Mouse (Mus musculus): Measurements from ENCODE around the gene Shb. TPM values are rescaled to one million over a fixed set of nuclear protein-coding genes. Genes with fewer than 3 reads are reported as not detected.

The Shb gene
- polyA plus RNA-seq, 1 experiment: 29.4 TPM

- no peak for DNase-seq (ENCODE audit: low spot score)
These were observed 28.5 kb downstream of the Shb start for GRCm38 (mm10) chr4:45503816-45504215.

DNA sequence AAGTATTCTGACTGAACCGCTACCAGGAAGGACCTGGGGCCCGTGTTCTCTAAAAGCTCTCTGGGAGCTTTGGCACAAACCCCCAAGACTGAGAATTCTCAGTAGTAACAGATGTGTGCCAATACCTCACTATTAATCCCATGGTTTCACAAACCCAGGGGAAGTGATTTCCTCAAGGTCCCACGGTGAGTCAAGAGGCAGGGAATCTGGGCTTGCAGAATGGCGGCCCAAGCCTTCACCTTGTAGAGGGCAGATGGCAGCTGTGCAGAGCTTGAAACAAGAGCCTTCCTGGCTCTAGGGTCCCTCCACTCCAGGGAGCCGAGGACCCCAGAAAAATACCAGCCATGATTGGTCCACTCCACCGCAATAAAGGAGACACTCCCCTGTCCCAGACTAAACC is 28.9 kb downstream of the Shb start:
- DNase-seq (ENCODE audit: low spot score): no peak

- no peak for DNase-seq (ENCODE audit: low spot score)
These were observed 30.3 kb downstream of the Shb start for GRCm38 (mm10) chr4:45502002-45502401.

DNA sequence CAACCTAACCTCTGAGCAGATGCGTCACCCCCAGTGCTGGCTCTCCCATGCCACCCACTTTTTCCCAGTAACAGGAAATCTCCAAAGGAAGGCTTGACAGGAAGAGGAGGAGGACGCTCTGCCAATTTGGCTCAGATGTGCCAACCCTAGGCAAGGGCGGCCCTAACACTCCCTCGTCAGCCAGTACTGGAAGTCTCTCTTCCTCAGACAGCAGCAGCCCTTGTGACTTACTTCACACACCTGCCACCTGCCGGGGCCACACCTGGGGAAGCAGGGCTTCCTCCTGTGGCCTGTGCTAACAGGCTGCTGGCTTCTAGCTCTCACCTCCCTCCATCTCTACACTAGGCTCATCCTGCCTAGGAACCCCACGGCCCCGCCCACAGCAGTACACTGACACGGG is 31.9 kb downstream of the Shb start:
- DNase-seq (ENCODE audit: low spot score): no peak

GRCm38 (mm10) chr4:45499556-45499955 is 32.7 kb downstream of the Shb start:
- no peak for DNase-seq (ENCODE audit: low spot score)

DNA sequence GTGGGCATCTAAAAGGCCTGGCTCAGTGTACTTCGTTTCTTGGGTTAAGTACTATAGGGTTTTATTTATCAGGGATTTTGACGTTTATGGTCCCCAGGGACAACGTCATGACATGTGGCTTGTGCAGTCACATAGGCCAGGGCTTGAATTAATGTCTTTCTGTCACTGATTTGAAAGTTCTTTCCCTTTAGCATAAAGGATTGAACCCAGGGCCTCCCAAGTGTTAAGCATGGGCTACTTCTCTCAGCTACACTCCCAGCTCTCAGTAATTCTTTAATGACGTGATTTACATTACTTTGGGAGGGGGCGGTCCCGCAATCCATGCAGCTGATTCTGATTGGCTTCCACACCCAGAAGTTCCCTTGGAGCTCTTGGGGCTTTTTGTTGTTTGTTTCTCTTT is 33.2 kb downstream of the Shb start:
- no peak for DNase-seq (ENCODE audit: low spot score)

GRCm38 (mm10) chr4:45498345-45498744 is 33.9 kb downstream of the Shb start:
- no peak for DNase-seq (ENCODE audit: low spot score)

- DNase-seq (ENCODE audit: low spot score): no peak
These were observed 35.0 kb downstream of the Shb start for GRCm38 (mm10) chr4:45497282-45497681.

DNA sequence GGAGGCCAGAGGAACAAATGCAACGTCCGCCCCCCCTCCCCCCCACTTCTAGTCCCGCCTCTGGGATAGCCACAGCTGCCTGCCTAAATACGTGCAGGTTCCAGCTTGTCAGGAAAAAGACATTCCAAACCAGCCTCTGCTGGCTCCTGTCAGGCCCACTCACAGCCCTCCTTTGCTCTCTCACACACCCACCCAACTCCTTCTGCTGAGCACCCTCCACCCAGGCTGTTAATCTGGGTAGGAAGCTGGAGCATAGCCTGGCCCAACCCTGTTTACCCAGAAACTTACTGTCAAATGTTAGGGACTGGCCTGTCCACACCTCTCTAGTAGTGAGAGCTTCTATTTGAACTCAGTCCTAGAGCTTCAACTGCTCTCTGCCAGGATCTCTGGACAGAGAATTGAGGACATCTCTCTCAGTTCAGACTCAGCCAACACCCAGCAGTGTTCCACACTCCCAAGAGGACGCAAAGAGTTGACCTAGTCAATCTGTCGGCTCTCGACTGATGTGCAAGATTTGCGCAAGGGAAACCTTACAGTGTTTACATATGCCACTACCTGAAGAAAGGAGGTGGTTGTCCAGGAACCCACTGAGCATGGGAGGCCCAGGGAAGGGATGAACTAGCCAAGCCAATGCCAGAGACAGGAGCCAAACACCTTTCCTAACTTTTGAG is 36.6 kb downstream of the Shb start:
- DNase-seq (ENCODE audit: low spot score): no peak

- DNase-seq (ENCODE audit: low spot score): no peak
These were observed 38.4 kb downstream of the Shb start for GRCm38 (mm10) chr4:45493786-45494400.

DNA sequence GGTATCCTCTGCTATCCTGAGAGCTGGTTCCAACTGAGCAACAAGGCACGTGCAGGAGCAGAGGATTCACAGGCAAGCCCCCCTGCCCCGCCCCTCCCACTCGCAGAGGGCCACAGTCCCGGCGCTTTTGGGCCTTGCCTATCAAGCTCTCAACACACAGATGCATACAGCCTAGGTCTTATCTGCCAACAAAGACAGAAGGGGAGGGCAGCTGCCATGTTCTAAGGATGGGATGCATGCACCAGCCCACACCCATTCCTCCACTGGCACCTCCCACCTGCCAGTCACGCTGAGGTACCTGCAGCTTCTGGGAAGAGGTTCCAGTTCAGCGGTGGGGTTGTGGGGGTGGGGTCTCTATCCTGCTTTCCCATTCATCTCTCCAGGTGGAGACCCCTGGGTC is 39.2 kb downstream of the Shb start:
- no peak for DNase-seq (ENCODE audit: low spot score)

DNA sequence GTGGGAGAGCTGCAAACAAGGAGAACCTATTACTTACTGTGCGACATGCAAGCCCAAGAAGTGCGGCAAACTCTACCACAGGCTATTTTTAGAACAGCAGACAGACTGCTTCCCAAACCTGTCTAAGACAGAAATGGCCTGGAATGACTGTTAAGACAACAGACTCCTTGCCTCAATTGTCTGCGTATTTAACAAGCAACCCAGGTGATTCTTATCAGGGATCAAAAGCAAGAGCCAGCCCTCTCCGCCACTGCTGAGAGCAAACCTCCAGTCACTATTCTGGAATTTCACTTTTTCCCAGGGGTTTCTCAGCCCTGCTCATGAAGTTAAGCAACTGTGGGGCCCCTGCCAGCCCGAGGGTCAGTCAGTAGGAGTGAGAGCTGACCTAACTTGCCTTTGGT is 39.6 kb downstream of the Shb start:
- DNase-seq (ENCODE audit: low spot score): no peak

- no peak for DNase-seq (ENCODE audit: low spot score)
These were observed 40.3 kb downstream of the Shb start for GRCm38 (mm10) chr4:45491685-45492601.

GRCm38 (mm10) chr4:45491119-45491679 is 41.1 kb downstream of the Shb start:
- no peak for DNase-seq (ENCODE audit: low spot score)

- no peak for DNase-seq (ENCODE audit: low spot score)
These were observed 42.1 kb downstream of the Shb start for GRCm38 (mm10) chr4:45490036-45490752.

DNA sequence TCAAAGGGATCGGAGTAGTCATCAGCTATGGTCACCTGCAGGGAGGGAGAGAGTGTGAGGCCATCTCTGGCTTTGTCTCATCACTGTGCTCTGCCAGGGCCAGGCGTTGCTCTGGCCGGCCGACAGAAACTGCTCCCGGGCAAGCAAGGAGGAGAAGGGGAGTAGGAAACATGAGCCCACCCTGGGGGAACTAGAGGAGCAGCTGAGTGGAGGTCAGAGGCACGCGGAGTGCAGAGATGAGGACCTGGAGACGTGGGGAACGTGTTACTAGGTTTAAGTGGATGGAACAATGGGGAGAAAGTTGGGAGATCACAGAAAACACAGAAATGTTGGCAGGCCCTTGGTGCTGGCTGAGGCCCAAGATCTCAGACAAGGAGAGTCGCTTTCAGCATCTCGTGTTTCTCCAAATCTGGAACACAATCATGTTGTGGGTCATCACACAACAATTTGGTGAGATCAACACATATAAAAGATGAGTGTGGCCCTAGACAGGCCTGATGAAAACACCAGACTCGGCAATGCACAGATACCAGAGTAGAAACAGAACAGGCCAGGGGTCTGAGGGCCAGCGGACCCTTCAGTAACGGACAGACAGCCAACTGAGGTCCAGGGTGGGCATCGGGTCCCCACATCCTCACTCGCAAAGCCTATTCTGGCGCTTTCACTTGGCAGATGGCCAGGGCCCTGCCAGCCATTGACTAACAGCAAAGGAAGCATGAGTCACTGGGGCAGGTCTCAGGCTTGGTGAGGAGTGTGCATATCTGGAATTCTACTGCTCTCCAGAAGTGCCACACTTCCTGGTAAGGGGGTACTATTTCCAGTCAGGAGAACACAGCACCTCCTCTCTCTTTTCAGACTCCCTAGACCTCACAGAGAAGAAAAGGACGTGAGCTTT is 42.9 kb downstream of the Shb start:
- peak; percentile 71 for DNase-seq (ENCODE audit: low spot score)

GRCm38 (mm10) chr4:45487681-45488081 is 44.6 kb downstream of the Shb start:
- no peak for DNase-seq (ENCODE audit: low spot score)

GRCm38 (mm10) chr4:45485024-45485423 is 47.2 kb downstream of the Shb start:
- no peak for DNase-seq (ENCODE audit: low spot score)

GRCm38 (mm10) chr4:45483271-45484245 is 48.7 kb downstream of the Shb start:
- DNase-seq (ENCODE audit: low spot score): no peak

Measured in urinary bladder, adult 2 months (tissue).